Mouse (Mus musculus) small intestine, adult 2 months (tissue): ENCODE measurements around the gene Timm10b.

Experiments
- CTCF ChIP-seq: fragments of 200-500 bp; IDR thresholded peaks from 2 replicates; pipeline ENCODE4 v1.5.1; 2012; ENCODE audit warnings: low read depth, mild to moderate bottlenecking, control low read depth, inconsistent platforms, low read length, moderate library complexity, mixed read lengths; ENCODE audit not compliant: insufficient replicate concordance, insufficient read length; ENCODE audit errors: extremely low read depth
- POLR2A ChIP-seq: fragments of 200-500 bp; IDR thresholded peaks from 2 replicates; pipeline ENCODE4 v1.6.1; 2012; ENCODE audit warnings: low read depth, mild to moderate bottlenecking, control low read depth, inconsistent platforms, low read length, moderate library complexity

DNA sequence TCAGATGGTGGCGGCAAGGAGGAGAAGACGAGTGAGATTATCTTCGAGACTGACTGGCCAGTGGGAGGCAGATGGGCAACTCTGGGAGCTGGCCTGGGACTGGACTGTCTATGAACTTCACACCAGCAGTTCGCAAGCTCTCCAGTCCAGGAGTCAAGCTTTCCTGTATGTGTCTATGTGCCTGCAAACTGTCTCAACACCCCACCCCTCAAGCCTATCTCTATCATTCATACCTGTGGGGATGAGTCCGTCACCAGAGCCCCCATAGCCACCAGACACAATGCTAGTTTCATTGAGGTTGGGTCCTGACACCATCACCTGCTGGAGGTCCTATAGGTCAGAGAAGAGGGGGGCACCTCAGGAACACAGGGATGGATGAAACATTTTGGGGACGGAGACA, 1.1 kb upstream of the Timm10b start:
- TF ChIP-seq POLR2A (no peak), CTCF (no peak)
